Mouse (Mus musculus) stomach, embryonic 16.5 days (tissue): ENCODE measurements around the gene Tsg101. TPM values are rescaled to one million over a fixed set of nuclear protein-coding genes. Genes with fewer than 3 reads are reported as not detected.

ENCODE experiments used
- ATAC-seq: fragments of 200-750 bp; cut with Nextera tagmentation; 2 replicates; pipeline ENCODE4 v1.8.0; 2017; ENCODE audit warnings: moderate number of reproducible peaks, moderate TSS enrichment; ENCODE audit not compliant: insufficient read depth, low FRiP score
- H3K27ac ChIP-seq: fragments of 300-500 bp; sonication (generic); 2 replicates; pipeline ENCODE4 v1.5.1; 2014; ENCODE audit warnings: low read length
- H3K27me3 ChIP-seq: fragments of 300-500 bp; sonication (generic); 2 replicates; pipeline ENCODE4 v1.6.1; 2014; ENCODE audit warnings: low read length, control low read depth, mixed read lengths; ENCODE audit not compliant: control insufficient read depth, insufficient read depth
- H3K36me3 ChIP-seq: fragments of 300-500 bp; sonication (generic); 2 replicates; pipeline ENCODE4 v1.6.1; 2014; ENCODE audit warnings: low read length; ENCODE audit not compliant: control insufficient read depth, insufficient read depth
- H3K4me1 ChIP-seq: fragments of 300-500 bp; sonication (generic); 2 replicates; pipeline ENCODE4 v1.6.1; 2014; ENCODE audit warnings: low read length, control low read depth, mixed read lengths; ENCODE audit not compliant: control insufficient read depth, insufficient read depth
- H3K4me2 ChIP-seq: fragments of 300-500 bp; sonication (generic); 2 replicates; pipeline ENCODE4 v1.6.1; 2014; ENCODE audit warnings: low read depth, low read length, mixed read lengths
- H3K4me3 ChIP-seq: fragments of 300-500 bp; sonication (generic); replicated peaks from 2 replicates; pipeline ENCODE4 v1.5.1; 2014; ENCODE audit warnings: mild to moderate bottlenecking, low read length
- H3K9ac ChIP-seq: fragments of 300-500 bp; sonication (generic); 2 replicates; pipeline ENCODE4 v1.6.1; 2014; ENCODE audit warnings: low read length
- H3K9me3 ChIP-seq: fragments of 300-500 bp; sonication (generic); replicated peaks from 2 replicates; pipeline ENCODE4 v1.6.1; 2016; ENCODE audit warnings: low read length, control low read depth; ENCODE audit not compliant: control insufficient read depth
- WGBS: fragments of 180-500 bp; shearing (Covaris S2); extraction: QIAGEN DNeasy Blood & Tissue Kit; methylation state at CpG from one replicate; pipeline ENCODE4 v1.1.7; 2014; 5-methylcytosine and 5-hydroxymethylcytosine counted together
- polyA plus RNA-seq: library from polyadenylated mRNA; unstranded; fragments of >200 nt; fragmentation: Nextera tagmentation; extraction: Ambion mirVana; gene quantifications from 2 replicates; pipeline ENCODE4 v1.2.1, GENCODE M21; 2015

The Tsg101 gene
- polyA plus RNA-seq, 1 experiment from 2014 or later: 140 TPM

DNA sequence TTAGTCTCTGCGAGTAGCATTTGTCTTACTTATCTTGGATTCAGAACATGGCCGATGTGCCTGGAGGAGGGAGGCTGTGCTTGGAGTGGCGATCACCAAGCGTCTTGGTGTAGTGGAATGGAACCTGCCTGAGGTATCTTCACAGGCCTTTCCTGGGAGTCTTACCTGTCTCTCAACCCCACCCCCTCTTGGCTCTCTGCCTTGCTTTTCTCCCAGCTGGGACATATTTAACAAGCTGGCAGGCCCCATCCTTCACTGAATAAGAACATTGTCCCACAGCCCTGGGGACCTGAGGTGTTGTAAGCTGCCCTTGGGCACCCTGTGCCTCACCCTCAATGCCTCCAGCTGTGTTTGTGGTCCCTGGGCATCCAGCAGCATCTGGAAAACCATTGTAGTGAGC, 76.2 kb downstream of the Tsg101 start:
- Histone ChIP-seq H3K36me3 (peaks cover 9% of the 10 kb centered on the region; the same call in 1 of the 2 replicates), H3K4me1 (peaks cover 43% of the 10 kb centered on the region)
- 83% methylated on average over 4 of the region's 4 CpGs for WGBS

DNA sequence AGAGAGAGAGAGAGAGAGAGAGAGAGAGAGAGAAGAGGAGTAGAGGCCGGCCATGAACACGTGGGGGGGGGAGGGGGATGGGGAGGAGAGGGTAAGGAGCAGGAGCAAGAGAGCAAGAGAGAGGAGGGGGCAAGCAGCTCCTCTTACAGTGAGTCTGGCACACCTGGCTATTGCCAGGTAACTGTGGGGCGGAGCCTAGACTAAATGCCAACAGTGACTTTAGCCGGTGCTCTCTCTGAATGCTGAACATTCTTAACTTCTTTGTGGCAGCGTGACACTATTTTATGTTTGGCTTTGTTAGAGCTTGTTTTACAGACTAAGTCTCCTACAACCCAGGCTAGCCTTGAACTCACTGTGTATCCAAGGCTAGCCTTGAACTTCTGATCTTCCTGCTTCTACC, 77.5 kb downstream of the Tsg101 start:
- H3K4me2 ChIP-seq: no peak overlapping the region
- ATAC-seq: no peak
- no peaks in the 10 kb centered on the region for H3K9me3 ChIP-seq
- H3K27me3 ChIP-seq: no peaks in the 10 kb centered on the region
- no peak overlapping the region for H3K9ac ChIP-seq
- H3K27ac ChIP-seq: no peak overlapping the region
- WGBS: 24% methylated on average over 5 of the region's 5 CpGs
- H3K36me3 ChIP-seq: no peaks in the 10 kb centered on the region
- no peak overlapping the region for H3K4me3 ChIP-seq
- H3K4me1 ChIP-seq: peaks cover 52% of the 10 kb centered on the region

More for the DNA sequence above, 76.2 kb downstream of the Tsg101 start:
- no peak for ATAC-seq
- no peaks in the 10 kb centered on the region for H3K27me3 ChIP-seq
- no peak overlapping the region for H3K4me3 ChIP-seq
- H3K9me3 ChIP-seq: no peaks in the 10 kb centered on the region
- H3K27ac ChIP-seq: no peak overlapping the region
- no peak overlapping the region for H3K4me2 ChIP-seq
- no peak overlapping the region for H3K9ac ChIP-seq

DNA sequence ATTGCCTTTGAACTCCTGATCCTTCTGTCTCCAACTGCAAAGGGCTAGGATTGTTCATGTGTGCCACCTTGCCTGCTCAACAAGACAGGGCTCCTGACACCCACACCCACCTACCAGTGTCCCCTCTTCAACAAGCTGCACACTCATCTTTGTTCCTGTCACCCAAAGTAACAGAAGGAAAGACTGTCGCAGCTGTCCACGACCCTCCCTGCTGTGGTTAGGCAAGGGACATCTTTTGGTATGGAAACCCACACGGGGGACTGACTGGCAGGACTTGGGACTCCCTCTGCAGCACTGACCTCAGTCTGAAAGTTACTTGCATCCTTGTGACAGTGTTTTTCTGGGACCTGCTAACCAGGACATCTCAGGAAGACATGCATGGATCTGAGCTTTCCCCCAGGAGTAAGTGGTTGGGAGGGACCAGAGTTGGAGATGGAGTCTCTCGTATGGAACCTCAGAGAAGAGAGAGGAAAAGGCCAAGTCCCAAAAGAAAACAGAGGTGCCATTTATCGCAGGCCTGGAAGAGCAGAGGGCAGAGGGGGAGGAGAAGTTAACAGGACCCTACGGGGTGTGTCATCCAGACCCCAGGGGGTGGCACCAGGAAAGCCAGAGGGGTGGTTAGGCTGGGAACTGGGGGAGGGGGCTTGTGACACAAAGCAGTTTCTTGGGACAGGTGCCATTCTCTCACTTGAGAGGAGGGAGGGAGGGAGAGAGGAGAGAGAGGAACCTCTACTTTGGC, 78.8 kb downstream of the Tsg101 start, which contains the start of gene Ldha:
Ldha (plus strand) TSS at position 689 of the 739 bp plus-strand sequence.
- H3K36me3 ChIP-seq: no peaks in the 10 kb centered on the region
- no peak for ATAC-seq
- no peak within 1 kb of the TSS for H3K4me3 ChIP-seq
- no peaks in the 10 kb centered on the region for H3K27me3 ChIP-seq
- H3K27ac ChIP-seq: peak within 1 kb of the TSS; percentile 84
- no peaks in the 10 kb centered on the region for H3K9me3 ChIP-seq
- H3K4me2 ChIP-seq: no peak within 1 kb of the TSS
- H3K4me1 ChIP-seq: peaks cover 48% of the 10 kb centered on the region
- 34% methylated on average over 6 of the region's 6 CpGs for WGBS
- H3K9ac ChIP-seq: no peak within 1 kb of the TSS

DNA sequence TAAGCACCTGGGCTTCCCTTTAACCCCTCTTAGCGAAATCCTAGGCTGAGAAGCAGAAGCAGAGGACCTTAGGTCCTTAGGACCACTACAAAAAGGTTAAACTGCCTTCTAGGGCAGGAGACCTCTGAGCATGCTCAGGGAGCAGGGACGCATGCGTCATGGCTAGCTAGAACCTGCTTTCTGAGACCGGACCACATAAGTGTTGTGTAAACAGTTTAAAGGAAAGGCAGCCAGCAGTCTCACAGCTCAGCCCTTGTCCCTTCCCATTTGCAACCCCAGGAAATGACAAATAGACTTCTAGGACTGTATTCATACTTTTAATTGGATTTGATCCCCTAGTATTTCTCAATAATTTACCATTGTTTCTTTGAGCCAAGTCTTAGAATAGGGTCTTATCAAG, 79.4 kb downstream of the Tsg101 start:
- no peak overlapping the region for H3K4me2 ChIP-seq
- no peak overlapping the region for H3K4me3 ChIP-seq
- ATAC-seq: no peak
- no peak overlapping the region for H3K9ac ChIP-seq
- no peaks in the 10 kb centered on the region for H3K27me3 ChIP-seq
- peak overlapping the region; percentile 84 for H3K27ac ChIP-seq
- H3K4me1 ChIP-seq: peaks cover 48% of the 10 kb centered on the region
- 33% methylated on average over 4 of the region's 4 CpGs for WGBS
- H3K36me3 ChIP-seq: no peaks in the 10 kb centered on the region
- H3K9me3 ChIP-seq: no peaks in the 10 kb centered on the region

DNA sequence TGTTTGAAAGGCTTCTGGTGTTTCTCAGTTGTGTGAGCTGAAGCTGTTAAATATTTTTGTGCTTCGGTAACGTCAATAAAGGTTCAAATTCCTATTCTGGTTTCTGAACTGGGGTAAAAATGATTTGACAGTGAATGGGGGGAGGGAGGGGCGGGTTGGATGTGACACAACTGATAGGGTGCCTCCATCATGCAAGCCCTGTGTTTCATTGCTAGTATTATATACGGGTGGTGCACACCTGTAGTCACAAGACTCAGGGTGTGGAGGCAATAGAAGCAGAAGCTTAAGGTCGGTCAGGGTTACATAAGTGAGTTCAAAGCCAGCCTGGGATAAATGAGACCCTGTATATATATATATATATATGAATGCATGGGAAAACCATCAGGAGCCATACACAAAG, 79.9 kb downstream of the Tsg101 start:
- WGBS: 59% methylated on average over 5 of the region's 5 CpGs
- Histone ChIP-seq H3K27ac (peak overlapping the region; percentile 84), H3K4me3 (no peak overlapping the region), H3K27me3 (no peaks in the 10 kb centered on the region), H3K4me1 (peaks cover 44% of the 10 kb centered on the region), H3K9ac (peak overlapping the region; percentile 37; the same call in 1 of the 2 replicates), H3K9me3 (no peaks in the 10 kb centered on the region), H3K4me2 (no peak overlapping the region), H3K36me3 (no peaks in the 10 kb centered on the region)
- ATAC-seq: no peak

DNA sequence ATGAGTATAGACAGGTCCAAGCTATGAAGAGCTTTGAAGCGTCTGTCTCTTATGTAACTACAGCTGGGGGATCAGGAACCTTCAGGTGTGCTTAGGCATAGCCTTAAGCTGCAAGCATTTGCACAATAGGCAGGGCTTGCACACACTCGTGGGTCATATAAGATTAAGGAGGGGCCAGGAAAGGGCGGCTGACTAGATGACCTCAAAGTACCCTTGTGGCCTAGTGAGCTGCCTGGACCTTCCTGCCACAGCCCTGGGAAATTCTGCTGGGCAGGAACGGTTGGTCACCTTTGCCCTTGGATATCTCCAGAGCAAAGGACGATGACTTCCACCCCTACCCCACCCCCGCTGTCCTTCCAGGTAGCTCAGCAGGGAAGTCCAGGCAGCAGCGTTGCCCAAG, 80.3 kb downstream of the Tsg101 start:
- WGBS: 37% methylated on average over 7 of the region's 7 CpGs
- Histone ChIP-seq H3K27ac (peak overlapping the region; percentile 84), H3K9me3 (no peaks in the 10 kb centered on the region)

More for the DNA sequence above, 80.3 kb downstream of the Tsg101 start:
- Histone ChIP-seq H3K27me3 (no peaks in the 10 kb centered on the region), H3K4me3 (no peak overlapping the region), H3K36me3 (no peaks in the 10 kb centered on the region), H3K4me1 (peaks cover 41% of the 10 kb centered on the region), H3K9ac (peak overlapping the region; percentile 37; the same call in 1 of the 2 replicates), H3K4me2 (peak overlapping the region; percentile 35)
- peak; percentile 45; the same call in 1 of the 2 replicates for ATAC-seq

Other genes starting within 250 kb of the Tsg101 start
- 1.0 TPM in 2 replicates for gene Tph1, start 247.4 kb downstream of the Tsg101 start, polyA plus RNA-seq
- 23.2 and 25.6 TPM in 2 replicates for gene Saal1, start 209.3 kb downstream of the Tsg101 start, polyA plus RNA-seq
- gene Saa3, start 204.3 kb downstream of the Tsg101 start, polyA plus RNA-seq: 0.32 and 0.54 TPM in 2 replicates
- gene Saa4, start 187.4 kb downstream of the Tsg101 start, polyA plus RNA-seq: 0.27 and 0.68 TPM in 2 replicates
- 0.48 TPM in 1 of 2 replicates, not detected in the other for gene Saa1, start 177.0 kb downstream of the Tsg101 start, polyA plus RNA-seq
- gene Saa2, start 168.2 kb downstream of the Tsg101 start, polyA plus RNA-seq: not detected in 2 replicates
- 20.5 and 23.4 TPM in 2 replicates for gene Hps5, start 123.9 kb downstream of the Tsg101 start, polyA plus RNA-seq
- gene Gtf2h1, start 123.9 kb downstream of the Tsg101 start, polyA plus RNA-seq: 50.0 and 51.6 TPM in 2 replicates
- gene Ldha, start 78.5 kb downstream of the Tsg101 start, polyA plus RNA-seq: 1,904 and 2,036 TPM in 2 replicates
- not detected in 2 replicates for gene Ldhc, start 58.8 kb downstream of the Tsg101 start, polyA plus RNA-seq
- gene Uevld, start 38.6 kb upstream of the Tsg101 start, polyA plus RNA-seq: 11.6 and 12.6 TPM in 2 replicates
- gene Gm9999, start 63.6 kb upstream of the Tsg101 start, polyA plus RNA-seq: not detected in 2 replicates
- 25.1 and 25.7 TPM in 2 replicates for gene Spty2d1, start 88.4 kb upstream of the Tsg101 start, polyA plus RNA-seq
- 27.9 and 29.9 TPM in 2 replicates for gene Tmem86a, start 130.6 kb upstream of the Tsg101 start, polyA plus RNA-seq
- 1.2 and 1.3 TPM in 2 replicates for gene Ptpn5, start 213.7 kb upstream of the Tsg101 start, polyA plus RNA-seq